Mouse (Mus musculus): ENCODE measurements around the gene Slc26a3. TPM values are rescaled to one million over a fixed set of nuclear protein-coding genes. Genes with fewer than 3 reads are reported as not detected.

Gene Slc26a3
- total and polyA plus RNA-seq, 3 experiments, result 0.07 TPM; not detected in 2

- no peak overlapping the region for H3K4me3 ChIP-seq (ENCODE audit: control insufficient read depth in 1 of 2, insufficient read depth in 1 of 2, low read depth in 2 of 2, low read length in 2 of 2)
- DNase-seq (ENCODE audit: low read depth, low spot score), result no peak
- TF ChIP-seq NRF1 (IDR thresholded peaks at IDR 0.05; ENCODE audit: insufficient read depth, low read depth, low read length, poor library complexity, severe bottlenecking) (no peak), MAFK (IDR thresholded peaks at IDR 0.05; ENCODE audit: borderline replicate concordance, low read depth, low read length) (no peak), JUND (IDR thresholded peaks at IDR 0.05; ENCODE audit: low read depth, low read length) (no peak), POLR2A (IDR thresholded peaks at IDR 0.05; ENCODE audit: control insufficient read depth in 1 of 2, insufficient read depth in 1 of 2, low read depth in 1 of 2, low read length in 2 of 2, poor library complexity in 1 of 2) (no peak), CTCF (IDR thresholded peaks at IDR 0.05 in 2 of 3, conservative IDR thresholded peaks at IDR 0.05 in 1 of 3; ENCODE audit: control insufficient read depth in 1 of 3, insufficient read depth in 1 of 3, low read depth in 2 of 3, low read length in 3 of 3, poor library complexity in 1 of 3, severe bottlenecking in 1 of 3) (no peak), E2F4 (IDR thresholded peaks at IDR 0.05; ENCODE audit: borderline replicate concordance, low read depth, low read length) (no peak), SIN3A (IDR thresholded peaks at IDR 0.05; ENCODE audit: low read length) (no peak), MXI1 (IDR thresholded peaks at IDR 0.05; ENCODE audit: low read depth, low read length) (no peak), ZMIZ1 (IDR thresholded peaks at IDR 0.05; ENCODE audit: low read depth, low read length) (no peak), CHD2 (IDR thresholded peaks at IDR 0.05; ENCODE audit: low read length) (no peak), POLR2AphosphoS2 (IDR thresholded peaks at IDR 0.05; ENCODE audit: low read length) (no peak), SMC3 (IDR thresholded peaks at IDR 0.05; ENCODE audit: low read depth, low read length) (no peak), USF1 (IDR thresholded peaks at IDR 0.05; ENCODE audit: low read depth, low read length) (no peak), MEF2A (IDR thresholded peaks at IDR 0.05; ENCODE audit: extremely low read depth, insufficient replicate concordance, low read depth, low read length, poor library complexity, severe bottlenecking) (no peak), ZNF384 (IDR thresholded peaks at IDR 0.05; ENCODE audit: low read depth, low read length) (no peak), ELF1 (IDR thresholded peaks at IDR 0.05; ENCODE audit: low read depth, low read length) (no peak), MYB (IDR thresholded peaks at IDR 0.05; ENCODE audit: low read depth, low read length) (no peak)
These were observed 24.2 kb upstream of the Slc26a3 start for GRCm38 (mm10) chr12:31366428-31366827.

GRCm38 (mm10) chr12:31367721-31368120 lies 22.9 kb upstream of the Slc26a3 start:
- no peak overlapping the region for H3K27ac ChIP-seq (ENCODE audit: control insufficient read depth, low read depth, low read length)
- no peaks in the 10 kb centered on the region for H3K79me2 ChIP-seq (ENCODE audit: control insufficient read depth, insufficient read depth, low read length, poor library complexity)
- no peak overlapping the region for H3K4me3 ChIP-seq (ENCODE audit: control insufficient read depth in 1 of 2, insufficient read depth in 1 of 2, low read depth in 2 of 2, low read length in 2 of 2)
- no peaks in the 10 kb centered on the region for H3K27me3 ChIP-seq (ENCODE audit: control insufficient read depth in 1 of 2, insufficient read depth in 2 of 2, low read length in 2 of 2)
- H3K4me1 ChIP-seq (ENCODE audit: control insufficient read depth in 1 of 2, insufficient read depth in 2 of 2, low read length in 2 of 2), result no peaks in the 10 kb centered on the region
- DNase-seq (ENCODE audit: low read depth, low spot score), result no peak
- H3K9ac ChIP-seq (ENCODE audit: control insufficient read depth, low read depth, low read length, poor library complexity, severe bottlenecking), result no peak overlapping the region
- no peaks in the 10 kb centered on the region for H3K36me3 ChIP-seq (ENCODE audit: control insufficient read depth in 1 of 2, insufficient read depth in 2 of 2, low read length in 2 of 2)
- TF ChIP-seq ZMIZ1 (IDR thresholded peaks at IDR 0.05; ENCODE audit: low read depth, low read length) (no peak), GABPA (IDR thresholded peaks at IDR 0.05; ENCODE audit: low read depth, low read length) (no peak)
- H3K9me3 ChIP-seq (replicated peaks; ENCODE audit: insufficient read depth, low read length), result no peaks in the 10 kb centered on the region

More at GRCm38 (mm10) chr12:31366428-31366827, 24.2 kb upstream of the Slc26a3 start:
- Histone ChIP-seq H3K9me3 (replicated peaks; ENCODE audit: insufficient read depth, low read length) (no peaks in the 10 kb centered on the region), H3K4me1 (ENCODE audit: control insufficient read depth in 1 of 2, insufficient read depth in 2 of 2, low read length in 2 of 2) (no peaks in the 10 kb centered on the region), H3K79me2 (ENCODE audit: control insufficient read depth, insufficient read depth, low read length, poor library complexity) (no peaks in the 10 kb centered on the region), H3K27ac (ENCODE audit: control insufficient read depth, low read depth, low read length) (no peak overlapping the region), H3K9ac (ENCODE audit: control insufficient read depth, low read depth, low read length, poor library complexity, severe bottlenecking) (no peak overlapping the region), H3K36me3 (ENCODE audit: control insufficient read depth in 1 of 2, insufficient read depth in 2 of 2, low read length in 2 of 2) (no peaks in the 10 kb centered on the region), H3K27me3 (ENCODE audit: control insufficient read depth in 1 of 2, insufficient read depth in 2 of 2, low read length in 2 of 2) (no peaks in the 10 kb centered on the region)
